Mouse (Mus musculus): ENCODE measurements around the gene Kctd19.
A peak's percentile ranks its signal among the peaks of the same experiment; 100 is the strongest.

The Kctd19 gene

DNA sequence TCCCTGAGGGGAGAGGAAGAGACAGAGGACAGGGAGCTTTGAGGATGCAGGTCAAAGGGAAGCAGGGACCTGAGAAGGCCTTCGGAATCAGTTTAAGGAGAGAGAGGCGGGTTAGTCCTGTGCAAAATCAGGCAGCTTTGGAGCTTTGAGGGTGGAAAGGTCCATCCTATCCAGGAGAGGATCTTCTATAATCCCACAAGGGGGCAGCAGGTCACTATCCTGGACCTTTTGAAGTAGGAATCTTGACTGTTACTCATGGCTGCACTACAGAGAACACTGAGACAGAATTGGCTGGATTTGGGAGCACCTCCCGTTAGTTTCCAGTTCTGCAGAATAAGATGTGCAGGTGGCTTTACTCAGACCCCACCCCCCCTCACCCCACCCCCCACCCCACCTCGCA is 53.7 kb downstream of the Kctd19 start:
- no peak for DNase-seq (ENCODE audit: low read depth, low spot score)

DNA sequence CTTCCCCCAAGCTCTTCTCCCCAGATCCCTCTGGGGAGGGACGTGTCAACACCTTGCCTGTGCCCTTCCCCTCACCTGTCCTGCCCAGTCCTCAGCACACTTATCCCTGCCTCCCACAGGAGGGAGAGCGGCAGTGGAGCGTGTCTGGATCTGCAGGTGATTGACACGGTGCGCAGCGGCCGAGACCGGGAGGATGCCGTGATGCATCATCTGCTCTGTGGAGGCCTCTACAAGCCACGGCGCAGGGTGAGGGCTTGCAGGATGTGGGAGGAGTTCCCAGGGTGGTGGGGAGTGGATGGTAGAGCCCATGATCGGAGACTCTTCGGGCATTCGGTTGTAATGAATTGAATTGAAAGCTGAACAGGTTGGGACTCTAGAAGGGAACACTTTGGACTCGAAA is 54.1 kb downstream of the Kctd19 start:
- DNase-seq (ENCODE audit: low read depth, low spot score): no peak

DNA sequence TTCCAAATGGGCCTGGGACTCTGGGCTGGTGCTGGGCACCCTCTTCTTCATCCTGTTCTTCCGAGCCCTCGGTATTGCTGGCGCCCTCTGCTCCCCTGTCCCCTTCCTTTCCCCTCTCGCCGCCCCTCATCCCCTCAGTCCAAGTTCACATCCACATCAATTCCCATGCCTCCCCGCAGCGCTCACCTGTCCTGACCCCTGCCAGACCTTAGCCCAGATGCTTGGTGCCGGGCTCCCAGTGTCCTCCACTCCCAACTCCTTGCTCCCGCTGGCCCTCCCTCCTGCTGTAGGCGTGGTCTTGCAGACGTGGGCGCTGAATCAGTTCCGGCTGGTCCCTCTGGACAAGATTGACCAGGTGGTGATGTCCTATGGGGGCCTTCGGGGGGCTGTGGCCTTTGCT is 56.6 kb downstream of the Kctd19 start:
- DNase-seq (ENCODE audit: low read depth, low spot score): no peak

DNA sequence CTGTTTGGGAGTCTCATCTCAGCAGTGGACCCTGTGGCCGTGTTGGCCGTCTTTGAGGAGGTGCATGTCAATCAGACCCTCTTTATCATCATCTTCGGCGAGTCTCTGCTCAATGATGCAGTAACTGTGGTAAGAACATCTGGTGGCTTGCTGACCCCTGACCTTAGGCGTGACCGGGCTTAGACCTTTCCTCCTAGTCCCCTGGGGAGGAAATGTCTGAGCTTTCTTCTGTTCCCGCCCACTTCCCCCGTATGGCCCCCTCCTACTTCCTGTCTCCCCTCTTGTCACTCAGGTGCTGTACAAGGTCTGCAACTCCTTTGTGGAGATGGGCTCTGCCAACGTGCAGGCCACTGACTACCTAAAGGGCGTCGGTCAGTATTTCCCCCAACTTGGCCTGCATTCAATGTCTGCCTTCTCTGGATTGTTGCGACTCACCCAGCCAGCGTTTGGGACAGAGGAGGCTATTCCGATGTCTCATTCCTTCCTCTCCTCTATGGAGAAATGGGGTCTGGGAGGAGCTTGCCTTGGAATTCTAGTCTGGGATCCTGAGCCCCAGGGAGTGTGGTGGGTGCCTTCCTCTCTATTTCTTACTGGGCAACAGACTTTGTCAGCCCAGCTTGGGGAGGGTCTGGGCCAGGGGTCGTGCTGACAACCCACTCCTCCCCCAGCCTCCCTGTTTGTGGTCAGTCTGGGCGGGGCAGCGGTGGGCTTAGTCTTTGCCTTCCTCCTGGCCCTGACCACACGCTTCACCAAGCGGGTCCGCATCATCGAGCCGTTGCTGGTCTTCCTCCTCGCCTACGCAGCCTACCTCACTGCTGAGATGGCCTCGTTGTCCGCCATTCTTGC is 57.9 kb downstream of the Kctd19 start:
- DNase-seq (ENCODE audit: low read depth, low spot score): no peak

DNA sequence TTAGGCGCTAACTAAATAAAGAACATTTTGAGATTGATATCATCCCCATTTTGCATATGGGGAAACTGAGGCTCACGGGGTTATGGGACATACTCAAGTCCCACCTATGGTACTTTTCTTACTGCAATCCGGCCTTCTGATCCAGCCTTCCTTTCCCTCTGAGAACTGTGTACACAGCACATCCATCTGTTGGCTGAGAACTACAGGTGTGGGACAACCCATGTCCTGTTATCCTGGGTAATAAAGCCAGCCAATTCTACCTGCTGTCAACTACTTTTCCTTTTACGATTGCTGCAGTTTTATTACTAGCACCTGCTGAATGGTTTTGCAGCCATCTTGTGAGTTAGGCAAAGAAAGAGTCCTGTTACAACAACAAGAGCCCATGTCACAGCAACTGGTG is 58.8 kb downstream of the Kctd19 start:
- DNase-seq (ENCODE audit: low read depth, low spot score): no peak

DNA sequence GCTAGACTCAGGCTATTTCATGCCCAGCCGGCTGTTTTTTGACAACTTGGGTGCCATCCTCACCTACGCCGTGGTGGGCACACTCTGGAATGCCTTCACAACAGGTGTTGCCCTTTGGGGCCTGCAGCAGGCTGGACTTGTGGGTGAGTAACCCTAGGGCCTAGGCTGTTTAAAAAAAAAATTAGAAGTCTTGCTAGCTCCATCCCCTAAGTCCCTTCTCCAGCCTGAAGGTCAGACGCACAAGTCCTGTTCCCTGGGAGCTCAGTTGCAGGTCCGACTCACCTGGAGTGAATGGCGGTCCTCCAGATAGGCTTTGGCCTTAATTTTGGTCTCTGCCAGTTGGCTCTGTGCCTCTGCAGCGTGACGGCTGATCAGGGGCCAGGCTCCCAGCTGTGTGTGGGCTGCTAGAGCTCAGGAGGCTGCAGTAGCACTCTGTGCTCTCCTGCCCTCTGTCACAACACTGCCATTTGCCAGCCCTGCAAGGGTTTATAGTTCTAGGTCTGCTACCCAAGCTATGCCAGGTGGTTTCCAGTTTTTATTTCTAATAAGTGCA is 59.6 kb downstream of the Kctd19 start:
- no peak for DNase-seq (ENCODE audit: low read depth, low spot score)

DNA sequence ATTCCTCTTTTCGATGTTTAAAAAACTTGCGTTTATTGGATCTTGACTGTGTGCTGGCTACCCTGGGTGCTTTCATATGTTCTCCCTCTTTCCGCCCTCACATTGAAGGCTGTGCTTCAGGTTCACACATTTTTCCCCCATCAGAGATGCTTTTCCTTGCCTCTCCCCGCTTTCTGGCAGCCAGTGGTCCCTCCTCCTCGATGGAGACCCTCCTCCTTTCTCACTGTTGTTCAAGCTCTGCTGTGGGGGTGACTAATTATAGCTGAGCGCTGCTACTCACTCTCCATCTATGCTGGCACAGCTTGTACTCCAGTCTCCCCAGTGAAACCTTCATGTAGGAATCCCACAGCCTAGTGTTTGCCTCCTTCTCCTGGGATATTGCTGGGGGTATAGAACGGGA is 63.1 kb downstream of the Kctd19 start:
- no peak for DNase-seq (ENCODE audit: low read depth, low spot score)

DNA sequence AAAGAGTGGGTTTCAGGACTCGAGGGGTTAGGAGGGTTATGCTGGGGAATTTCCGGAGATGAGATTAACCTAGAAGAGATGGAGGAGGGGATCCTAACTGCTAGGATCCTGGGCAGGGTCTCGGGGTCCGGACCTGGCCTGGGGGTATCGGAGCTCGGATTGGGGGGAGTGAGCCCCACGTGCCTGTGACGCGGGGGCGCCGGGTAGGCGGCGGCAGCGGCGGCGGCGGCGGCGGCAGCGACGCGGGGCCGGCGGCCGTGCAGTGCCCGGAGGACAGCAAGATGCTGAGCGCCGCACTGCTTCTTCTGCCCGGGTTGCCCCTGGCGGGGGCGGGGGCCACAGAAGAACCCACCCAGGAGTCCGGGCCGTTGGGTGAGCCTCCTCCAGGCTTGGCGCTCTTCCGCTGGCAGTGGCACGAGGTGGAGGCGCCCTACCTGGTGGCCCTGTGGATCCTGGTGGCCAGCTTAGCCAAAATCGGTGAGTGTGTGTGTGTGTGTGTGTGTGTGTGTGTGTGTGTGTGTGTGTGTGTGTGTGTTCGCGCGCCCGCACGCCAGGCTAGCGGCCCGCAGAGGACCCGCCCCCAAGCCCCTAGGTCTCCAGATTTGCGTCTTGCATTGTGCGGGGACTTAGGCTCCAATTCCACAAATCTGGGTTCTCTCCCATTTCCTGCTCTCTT is 64.1 kb downstream of the Kctd19 start:
- DNase-seq (ENCODE audit: low read depth, low spot score): peak; percentile 52

DNA sequence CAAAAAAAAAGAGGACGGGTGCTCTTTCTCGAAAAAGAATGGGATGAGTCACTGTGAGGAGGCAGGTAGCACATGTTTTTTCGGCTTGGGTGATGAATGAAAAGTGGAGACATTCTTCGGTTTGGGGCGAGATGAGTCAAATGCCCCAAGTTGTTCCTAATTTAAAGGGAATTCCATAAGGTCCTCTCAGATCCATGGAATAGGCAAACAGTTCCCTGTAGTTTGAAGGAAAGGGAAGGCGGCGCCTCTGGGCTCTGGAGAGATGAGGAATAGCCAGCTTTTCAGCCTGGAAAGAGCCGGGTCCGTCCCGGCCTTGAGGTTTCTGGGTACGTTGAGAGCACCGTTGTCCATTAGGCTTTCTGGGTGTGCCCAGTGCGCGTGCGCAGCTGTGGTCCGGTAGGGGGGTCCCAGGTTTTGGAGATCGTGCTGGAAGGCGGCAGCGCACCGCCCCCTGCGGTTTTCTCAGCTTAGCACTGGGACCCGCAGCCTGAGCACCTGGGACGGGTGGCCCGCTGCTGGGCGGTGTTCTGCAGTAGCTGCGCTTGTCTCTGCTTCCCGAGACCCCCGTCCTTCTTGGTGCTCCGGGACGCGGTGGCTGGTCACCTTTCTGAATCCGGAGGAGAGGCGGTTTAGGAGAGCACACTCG is 64.7 kb downstream of the Kctd19 start, which contains the start of gene Slc9a5:
Slc9a5 (plus strand) TSS at position 394 of the 646 bp plus-strand sequence.
- peak; percentile 50 for DNase-seq (ENCODE audit: low read depth, low spot score)

DNA sequence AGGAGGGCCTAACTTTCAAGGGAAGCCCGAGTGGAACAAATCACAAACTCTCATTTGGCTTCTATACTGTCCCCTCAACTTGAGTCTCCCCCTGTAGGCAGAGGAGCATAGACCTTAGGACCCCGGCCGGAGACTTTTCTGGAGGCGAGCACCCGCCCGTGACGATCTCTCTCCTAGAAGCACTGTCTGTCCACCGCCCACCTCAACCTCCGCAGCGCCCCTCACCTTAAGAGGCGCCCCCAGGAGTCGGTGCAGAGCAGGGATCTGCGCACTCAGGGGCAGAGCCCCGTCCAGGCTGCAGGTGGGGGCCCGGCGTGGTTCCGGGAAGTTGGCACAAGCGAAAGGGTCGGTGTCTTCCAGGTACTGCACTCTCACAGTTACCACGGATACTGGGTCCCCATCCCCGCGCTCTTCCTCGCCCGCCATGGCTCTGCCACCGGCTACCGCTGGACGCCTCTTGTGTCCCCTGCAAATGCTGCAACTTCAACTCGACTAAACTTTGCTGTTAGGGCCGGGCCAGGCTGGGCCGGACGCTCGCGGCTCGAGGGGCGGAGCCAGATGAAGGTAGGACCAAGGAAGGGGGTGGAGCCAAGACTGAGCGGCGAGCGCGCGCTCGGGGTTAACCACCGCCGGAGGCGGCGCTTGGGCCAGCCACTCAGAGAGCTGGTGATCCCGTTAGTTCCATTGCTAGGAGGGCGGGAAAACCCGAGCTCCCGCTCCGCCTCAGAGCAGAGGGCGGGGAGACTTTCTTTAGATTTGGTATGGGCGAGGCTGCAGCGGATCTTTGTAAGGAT is 65.7 kb downstream of the Kctd19 start, which contains the start of gene Fhod1:
Fhod1 (minus strand) TSS at position 526 of the 794 bp plus-strand sequence.
- DNase-seq (ENCODE audit: low read depth, low spot score): peak; percentile 93

DNA sequence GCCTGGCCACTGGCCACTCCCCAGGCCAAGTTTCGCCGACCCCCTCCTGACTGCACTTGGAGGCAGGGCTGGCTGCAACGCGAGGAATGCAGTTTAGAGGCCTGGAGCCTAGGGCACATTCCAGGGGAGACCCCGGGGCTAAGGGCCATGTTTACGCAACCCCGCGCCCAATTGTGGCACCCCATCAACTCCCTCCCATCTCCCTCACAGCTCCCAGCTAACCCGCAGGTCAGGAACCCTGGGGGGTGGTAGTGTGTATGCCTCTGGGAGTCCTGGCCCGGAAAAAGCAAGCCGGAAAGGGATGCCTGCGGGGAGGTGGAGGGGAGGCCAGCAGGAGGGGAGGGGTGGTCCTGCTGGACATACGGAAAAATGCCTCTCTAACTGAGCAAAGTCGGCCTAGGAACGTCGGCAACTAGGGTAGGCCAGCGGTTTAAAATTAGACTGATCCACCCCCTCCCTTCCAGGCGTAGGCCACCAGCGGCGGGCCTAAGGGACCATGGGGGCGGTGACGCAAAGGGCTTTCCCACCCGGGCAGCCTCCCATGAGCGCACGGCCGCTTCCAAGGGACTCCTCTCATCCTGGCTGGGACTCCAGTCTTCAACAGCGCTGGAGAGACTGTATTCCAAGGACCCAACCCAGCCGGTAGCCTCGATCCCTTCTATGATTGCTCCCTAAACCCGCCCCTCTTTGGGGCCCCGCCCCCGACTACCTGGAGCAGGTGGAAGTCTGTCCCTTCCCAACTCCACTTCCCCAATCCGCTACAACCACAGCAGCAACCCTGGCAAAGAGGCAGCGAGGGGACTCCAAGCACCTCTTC is 66.5 kb downstream of the Kctd19 start:
- no peak for DNase-seq (ENCODE audit: low read depth, low spot score)

DNA sequence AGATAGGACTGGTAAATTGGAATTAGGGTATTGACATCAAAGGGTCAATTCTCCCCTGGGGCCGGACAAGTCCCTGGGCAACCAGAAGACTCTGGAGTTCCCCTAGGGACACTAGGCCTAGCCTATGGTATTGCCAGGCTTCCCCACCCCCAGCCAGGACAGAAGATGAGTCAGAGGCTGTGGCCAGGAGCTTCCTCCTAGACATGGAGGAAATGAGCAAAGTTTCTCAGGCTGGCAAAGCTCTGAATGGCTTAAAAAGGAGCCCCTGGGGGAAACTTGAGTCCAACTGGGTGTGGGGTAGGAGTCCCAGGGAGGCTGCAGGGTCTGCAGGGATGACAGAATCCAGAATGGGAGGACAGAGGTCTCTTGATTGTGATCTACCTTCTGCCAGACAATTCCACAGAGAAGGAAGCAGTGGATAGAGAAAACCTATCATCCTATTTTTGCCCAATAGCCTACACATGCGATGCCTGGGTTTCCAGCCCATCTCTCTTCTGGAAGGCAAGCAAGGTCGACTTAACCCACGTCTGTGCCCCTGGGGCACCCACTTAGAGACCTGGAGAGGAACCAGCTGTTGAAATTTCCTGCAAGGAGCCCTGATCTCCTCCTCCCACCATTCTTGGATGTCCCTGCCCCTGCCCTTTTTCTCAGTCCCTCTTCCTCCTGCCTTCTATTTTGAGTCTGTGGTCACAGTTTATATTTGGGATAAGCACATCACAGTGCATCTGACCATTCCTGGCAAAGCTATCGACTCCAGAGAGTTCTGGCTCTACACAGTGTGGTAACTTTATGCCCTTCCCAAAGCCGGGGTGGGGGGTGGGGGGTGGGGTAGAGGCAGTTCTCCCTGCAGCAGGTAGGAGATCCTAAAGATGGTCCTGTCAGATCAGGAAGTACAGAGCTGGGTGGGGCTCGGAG is 68.0 kb downstream of the Kctd19 start:
- DNase-seq (ENCODE audit: low read depth, low spot score): no peak

DNA sequence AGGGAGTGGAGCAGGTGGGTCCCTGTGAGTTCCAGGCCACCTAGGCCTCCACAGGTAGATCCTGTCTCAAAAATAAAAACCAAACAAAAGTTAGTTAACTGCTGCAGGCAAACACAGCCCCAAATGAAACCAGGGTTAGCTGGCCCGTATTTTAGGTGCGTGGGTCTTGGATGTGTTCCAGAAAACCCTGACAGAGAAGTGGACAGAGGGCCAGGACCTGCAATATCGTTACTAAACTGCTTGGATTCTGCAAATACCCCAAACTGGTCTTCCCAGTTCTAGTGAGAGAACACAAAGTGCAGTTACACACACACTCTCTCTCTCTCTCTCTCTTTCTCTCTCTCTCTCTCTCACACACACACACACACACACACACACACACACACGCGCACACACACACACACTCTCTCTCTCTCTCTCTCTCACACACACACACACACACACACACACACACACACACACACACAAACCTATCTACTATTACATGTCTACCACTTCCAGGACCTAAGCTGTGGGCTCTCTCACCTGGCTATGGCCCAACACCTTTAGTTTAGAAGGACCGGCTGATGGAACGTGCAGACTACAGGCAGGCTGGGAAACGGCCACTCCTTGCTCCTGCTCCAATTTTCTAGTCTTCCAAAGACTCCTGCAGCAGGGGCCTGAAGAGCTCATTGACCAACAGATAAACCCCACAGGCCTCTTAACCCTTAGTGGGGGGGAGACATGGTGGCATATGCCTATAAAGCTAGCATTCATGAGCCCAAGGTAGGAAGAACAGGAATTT is 69.3 kb downstream of the Kctd19 start:
- no peak for DNase-seq (ENCODE audit: low read depth, low spot score)

DNA sequence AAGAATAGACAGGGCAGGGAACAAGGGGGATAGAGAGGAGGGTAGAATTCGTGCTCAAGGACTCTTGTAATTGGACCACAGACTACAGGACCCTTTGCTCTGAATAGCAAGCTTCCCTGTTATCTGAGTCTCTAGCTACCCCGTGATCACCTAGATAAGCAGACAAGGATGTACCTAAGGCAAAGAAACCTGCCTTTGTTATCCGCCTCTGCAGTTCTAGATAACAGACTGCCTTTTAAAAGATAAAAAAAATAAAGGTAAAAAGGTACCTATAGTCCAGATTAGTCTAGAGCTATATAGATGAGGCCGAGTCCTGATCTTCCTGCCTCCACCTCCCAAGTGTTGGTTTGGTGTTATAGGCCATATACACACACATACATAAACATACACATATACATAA is 70.5 kb downstream of the Kctd19 start:
- DNase-seq (ENCODE audit: low read depth, low spot score): no peak

DNA sequence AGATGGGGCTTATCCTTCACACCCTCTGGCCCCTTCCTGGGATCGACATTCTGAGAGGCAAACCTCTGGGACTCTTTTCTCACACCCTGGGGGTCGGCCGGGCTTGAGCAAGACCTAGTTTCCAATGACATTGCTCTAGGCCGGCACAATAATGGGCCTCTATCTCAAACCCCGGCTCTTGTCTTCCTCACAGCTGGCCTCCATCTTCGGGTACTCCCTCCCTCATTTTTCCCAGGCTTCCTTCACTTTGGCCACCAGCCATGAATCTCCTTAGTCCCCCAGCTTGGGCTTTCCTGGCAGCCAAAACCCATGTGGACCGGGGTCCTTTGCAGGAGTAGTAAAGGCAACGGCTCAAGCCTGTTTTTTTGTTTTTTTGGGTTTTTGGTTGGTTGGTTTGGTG is 71.9 kb downstream of the Kctd19 start:
- DNase-seq (ENCODE audit: low read depth, low spot score): no peak

DNA sequence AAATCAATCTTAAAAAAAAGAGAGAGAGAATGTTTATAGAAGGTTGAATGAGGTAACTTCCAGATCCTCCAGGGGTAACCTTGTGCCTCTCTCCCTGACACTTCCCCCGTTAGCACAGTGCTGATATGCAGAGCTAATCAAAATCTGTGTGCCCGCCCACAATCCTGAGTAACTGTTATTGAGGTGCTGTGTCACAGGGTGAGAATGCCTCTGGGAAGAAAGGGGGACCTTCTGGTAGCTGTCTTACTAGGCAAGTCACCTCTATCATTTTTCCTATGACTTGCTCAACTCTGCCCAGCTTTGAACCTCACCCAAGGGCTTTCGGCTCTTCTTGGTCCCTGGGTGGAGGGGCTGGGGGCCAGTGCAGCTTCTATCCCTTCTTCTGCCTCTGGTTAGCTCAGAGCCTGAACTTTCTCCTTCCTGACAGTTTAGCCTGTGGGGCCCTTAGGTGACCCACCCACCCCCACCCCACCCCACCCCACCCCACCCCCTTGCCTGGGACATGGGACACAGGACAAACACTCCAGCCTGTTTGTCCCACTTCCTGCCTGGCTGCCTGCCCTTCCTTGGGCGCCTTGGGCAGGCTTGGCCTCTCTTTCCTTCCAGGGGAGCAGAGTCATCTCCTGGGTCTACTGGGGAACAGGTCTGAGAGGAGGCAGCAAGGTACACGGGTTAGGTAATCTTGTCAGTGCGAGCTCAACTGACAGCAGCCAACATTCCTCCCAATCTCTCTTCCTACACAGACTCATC is 73.2 kb downstream of the Kctd19 start:
- DNase-seq (ENCODE audit: low read depth, low spot score): no peak

DNA sequence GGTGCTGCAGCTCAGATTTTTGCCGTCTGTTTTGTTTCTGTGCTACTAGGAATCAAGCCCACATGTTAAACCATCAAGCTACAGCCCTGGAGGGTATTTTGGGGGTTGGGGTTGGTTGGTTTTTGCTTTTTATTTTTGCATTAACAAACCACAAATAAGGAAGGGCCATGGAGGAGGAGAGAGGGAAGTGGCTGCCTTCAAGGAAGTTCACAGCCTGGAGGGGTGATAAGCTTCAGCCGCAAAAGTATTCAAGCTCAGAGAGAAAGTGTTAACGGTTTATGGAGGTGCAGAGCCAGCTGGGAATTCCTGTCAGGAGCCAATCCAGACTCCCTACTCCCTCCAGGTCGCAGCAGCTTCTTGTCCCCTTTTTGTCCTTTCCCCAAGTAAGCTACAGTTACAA is 74.3 kb downstream of the Kctd19 start:
- no peak for DNase-seq (ENCODE audit: low read depth, low spot score)
